Mouse (Mus musculus) spleen, postnatal 4 days (tissue): ENCODE measurements around the gene Nop56.
A peak's percentile ranks its signal among the peaks of the same experiment; 100 is the strongest.

Experiments used
- DNase-seq, 2 experiments: peaks; one replicate each; pipeline ENCODE4 v3.0.0; 2022; ENCODE audit warnings: low spot score in 2 of 2

Gene Nop56

GRCm38 (mm10) chr2:130274149-130274861 is at the start of gene Nop56:
Nop56 (plus strand) TSS chr2:130274430.
- DNase-seq = peak; percentile 99

GRCm38 (mm10) chr2:130246912-130247311 is 27.3 kb upstream of the Nop56 start:
- DNase-seq = no peak

- no peak for DNase-seq
Observed at GRCm38 (mm10) chr2:130248226-130248625, 26.0 kb upstream of the Nop56 start.

GRCm38 (mm10) chr2:130256762-130257161 is 17.5 kb upstream of the Nop56 start:
- no peak for DNase-seq

GRCm38 (mm10) chr2:130260822-130261221 is 13.4 kb upstream of the Nop56 start:
- no peak for DNase-seq

- no peak for DNase-seq
Observed at GRCm38 (mm10) chr2:130261914-130262313, 12.3 kb upstream of the Nop56 start.

- peak in 1 of 2 experiments; percentile 31 for DNase-seq
Observed at GRCm38 (mm10) chr2:130262398-130262797, 11.8 kb upstream of the Nop56 start.

GRCm38 (mm10) chr2:130265520-130265919 is 8.7 kb upstream of the Nop56 start:
- peak in 1 of 2 experiments; percentile 32 for DNase-seq

GRCm38 (mm10) chr2:130268074-130268473 is 6.2 kb upstream of the Nop56 start:
- DNase-seq = no peak

- DNase-seq = no peak
Observed at GRCm38 (mm10) chr2:130273732-130274131, 498 bp upstream of the Nop56 start.

GRCm38 (mm10) chr2:130274862-130275261 is 632 bp downstream of the Nop56 start:
- no peak for DNase-seq

- DNase-seq = peak; percentile 80 to 91
Observed at GRCm38 (mm10) chr2:130275649-130276048, 1.4 kb downstream of the Nop56 start.

- no peak for DNase-seq
Observed at GRCm38 (mm10) chr2:130279600-130280091, 5.4 kb downstream of the Nop56 start.

GRCm38 (mm10) chr2:130280224-130280623 is 6.0 kb downstream of the Nop56 start:
- DNase-seq = no peak

- no peak for DNase-seq
Observed at GRCm38 (mm10) chr2:130280818-130281217, 6.6 kb downstream of the Nop56 start.

GRCm38 (mm10) chr2:130283854-130284654 is 9.8 kb downstream of the Nop56 start, which contains the start of gene Idh3b:
Idh3b (minus strand) TSS chr2:130284547.
- peak; percentile 83 to 93 for DNase-seq

GRCm38 (mm10) chr2:130289086-130289485 is 14.9 kb downstream of the Nop56 start:
- DNase-seq = no peak

- DNase-seq = peak; percentile 48 to 69
Observed at GRCm38 (mm10) chr2:130291434-130291833, 17.2 kb downstream of the Nop56 start.

GRCm38 (mm10) chr2:130293009-130293408 is 18.8 kb downstream of the Nop56 start:
- no peak for DNase-seq

- no peak for DNase-seq
Observed at GRCm38 (mm10) chr2:130293486-130293885, 19.3 kb downstream of the Nop56 start.

GRCm38 (mm10) chr2:130294218-130294935 is 20.1 kb downstream of the Nop56 start:
- DNase-seq = no peak

GRCm38 (mm10) chr2:130294936-130295277 is 20.7 kb downstream of the Nop56 start, which contains the start of gene Ebf4:
Ebf4 (plus strand) TSS chr2:130295169.
- DNase-seq = no peak
